Mouse (Mus musculus): ENCODE measurements around the gene Gjb5. TPM values are rescaled to one million over a fixed set of nuclear protein-coding genes. Genes with fewer than 3 reads are reported as not detected.

Gjb5 gene
- polyA plus RNA-seq (2015; fragmentation: Nextera tagmentation; extraction: Ambion mirVana), result 1.3 and 1.6 TPM in 2 replicates

- no peak within 1 kb of the TSS for H3K4me2 ChIP-seq (replicated peaks; ENCODE audit: low read depth)
- no peaks in the 10 kb centered on the region for H3K4me1 ChIP-seq (replicated peaks; ENCODE audit: control insufficient read depth, insufficient read depth, low read length)
- no peaks in the 10 kb centered on the region for H3K27me3 ChIP-seq (replicated peaks; ENCODE audit: control insufficient read depth, insufficient read depth, low read length)
- H3K27ac ChIP-seq (ENCODE audit: low read depth, low read length), result no peak within 1 kb of the TSS
- no peak for TF ChIP-seq CTCF (IDR thresholded peaks at IDR 0.05; ENCODE audit: low read depth)
- ATAC-seq, result no peak
- no peak within 1 kb of the TSS for H3K9ac ChIP-seq (ENCODE audit: low read depth, low read length)
- H3K9me3 ChIP-seq (ENCODE audit: control insufficient read depth), result no peaks in the 10 kb centered on the region
- WGBS, result 21% methylated on average over 5 of the region's 5 CpGs
- H3K4me3 ChIP-seq (ENCODE audit: low read depth, low read length), result no peak within 1 kb of the TSS
- no peaks in the 10 kb centered on the region for H3K36me3 ChIP-seq (ENCODE audit: control insufficient read depth, insufficient read depth)
These were observed at the start of gene Gjb5 for GRCm38 (mm10) chr4:127358018-127358417. Gjb5 (minus strand) TSS chr4:127358181.

- Histone ChIP-seq H3K27me3 (replicated peaks; ENCODE audit: control insufficient read depth, insufficient read depth, low read length) (no peaks in the 10 kb centered on the region), H3K9me3 (ENCODE audit: control insufficient read depth) (no peaks in the 10 kb centered on the region), H3K27ac (ENCODE audit: low read depth, low read length) (no peak overlapping the region), H3K36me3 (ENCODE audit: control insufficient read depth, insufficient read depth) (no peaks in the 10 kb centered on the region), H3K4me2 (replicated peaks; ENCODE audit: low read depth) (no peak overlapping the region), H3K4me3 (ENCODE audit: low read depth, low read length) (no peak overlapping the region), H3K4me1 (replicated peaks; ENCODE audit: control insufficient read depth, insufficient read depth, low read length) (no peaks in the 10 kb centered on the region), H3K9ac (ENCODE audit: low read depth, low read length) (no peak overlapping the region)
- WGBS, result 67% methylated on average over 3 of the region's 3 CpGs
- no peak for ATAC-seq
- TF ChIP-seq CTCF (IDR thresholded peaks at IDR 0.05; ENCODE audit: low read depth), result no peak
These were observed 44.6 kb upstream of the Gjb5 start for GRCm38 (mm10) chr4:127402614-127403013.

GRCm38 (mm10) chr4:127402166-127402565, 44.2 kb upstream of the Gjb5 start:
- no peak overlapping the region for H3K9ac ChIP-seq (ENCODE audit: low read depth, low read length)
- ATAC-seq, result no peak
- H3K9me3 ChIP-seq (ENCODE audit: control insufficient read depth), result no peaks in the 10 kb centered on the region
- H3K27ac ChIP-seq (ENCODE audit: low read depth, low read length), result no peak overlapping the region
- 84% methylated on average over 4 of the region's 4 CpGs for WGBS
- H3K4me1 ChIP-seq (replicated peaks; ENCODE audit: control insufficient read depth, insufficient read depth, low read length), result no peaks in the 10 kb centered on the region
- H3K4me3 ChIP-seq (ENCODE audit: low read depth, low read length), result no peak overlapping the region
- H3K36me3 ChIP-seq (ENCODE audit: control insufficient read depth, insufficient read depth), result no peaks in the 10 kb centered on the region
- no peak for TF ChIP-seq CTCF (IDR thresholded peaks at IDR 0.05; ENCODE audit: low read depth)
- H3K27me3 ChIP-seq (replicated peaks; ENCODE audit: control insufficient read depth, insufficient read depth, low read length), result no peaks in the 10 kb centered on the region
- no peak overlapping the region for H3K4me2 ChIP-seq (replicated peaks; ENCODE audit: low read depth)

GRCm38 (mm10) chr4:127400165-127401145, 42.5 kb upstream of the Gjb5 start:
- Histone ChIP-seq H3K27ac (ENCODE audit: low read depth, low read length) (no peak overlapping the region), H3K27me3 (replicated peaks; ENCODE audit: control insufficient read depth, insufficient read depth, low read length) (no peaks in the 10 kb centered on the region), H3K9ac (ENCODE audit: low read depth, low read length) (no peak overlapping the region), H3K4me2 (replicated peaks; ENCODE audit: low read depth) (no peak overlapping the region), H3K36me3 (ENCODE audit: control insufficient read depth, insufficient read depth) (no peaks in the 10 kb centered on the region), H3K4me3 (ENCODE audit: low read depth, low read length) (no peak overlapping the region), H3K4me1 (replicated peaks; ENCODE audit: control insufficient read depth, insufficient read depth, low read length) (no peaks in the 10 kb centered on the region), H3K9me3 (ENCODE audit: control insufficient read depth) (no peaks in the 10 kb centered on the region)
- 59% methylated on average over 11 of the region's 11 CpGs for WGBS
- no peak for ATAC-seq
- no peak for TF ChIP-seq CTCF (IDR thresholded peaks at IDR 0.05; ENCODE audit: low read depth)

- Histone ChIP-seq H3K4me1 (replicated peaks; ENCODE audit: control insufficient read depth, insufficient read depth, low read length) (no peaks in the 10 kb centered on the region), H3K4me3 (ENCODE audit: low read depth, low read length) (no peak overlapping the region), H3K27me3 (replicated peaks; ENCODE audit: control insufficient read depth, insufficient read depth, low read length) (no peaks in the 10 kb centered on the region), H3K9ac (ENCODE audit: low read depth, low read length) (no peak overlapping the region), H3K36me3 (ENCODE audit: control insufficient read depth, insufficient read depth) (no peaks in the 10 kb centered on the region), H3K9me3 (ENCODE audit: control insufficient read depth) (0 out of 2 replicates have a peak, but pooled peaks cover 3% of the 10 kb centered on the region), H3K27ac (ENCODE audit: low read depth, low read length) (no peak overlapping the region), H3K4me2 (replicated peaks; ENCODE audit: low read depth) (no peak overlapping the region)
- ATAC-seq, result no peak
- 49% methylated on average over 4 of the region's 4 CpGs for whole genome bisulfite sequencing
- TF ChIP-seq CTCF (IDR thresholded peaks at IDR 0.05; ENCODE audit: low read depth), result no peak
These were observed 37.6 kb upstream of the Gjb5 start for GRCm38 (mm10) chr4:127395591-127395990.

GRCm38 (mm10) chr4:127389645-127390044, 31.7 kb upstream of the Gjb5 start:
- no peaks in the 10 kb centered on the region for H3K27me3 ChIP-seq (replicated peaks; ENCODE audit: control insufficient read depth, insufficient read depth, low read length)
- H3K36me3 ChIP-seq (ENCODE audit: control insufficient read depth, insufficient read depth), result no peaks in the 10 kb centered on the region
- H3K9me3 ChIP-seq (ENCODE audit: control insufficient read depth), result 0 out of 2 replicates have a peak, but pooled peaks cover 3% of the 10 kb centered on the region
- H3K4me2 ChIP-seq (replicated peaks; ENCODE audit: low read depth), result no peak overlapping the region
- H3K27ac ChIP-seq (ENCODE audit: low read depth, low read length), result no peak overlapping the region
- H3K4me1 ChIP-seq (replicated peaks; ENCODE audit: control insufficient read depth, insufficient read depth, low read length), result no peaks in the 10 kb centered on the region
- TF ChIP-seq CTCF (IDR thresholded peaks at IDR 0.05; ENCODE audit: low read depth), result no peak
- 21% methylated on average over 13 of the region's 13 CpGs for WGBS
- no peak for ATAC-seq
- no peak overlapping the region for H3K9ac ChIP-seq (ENCODE audit: low read depth, low read length)
- H3K4me3 ChIP-seq (ENCODE audit: low read depth, low read length), result no peak overlapping the region
